Mouse (Mus musculus) lung, embryonic 14.5 days (tissue): Measurements from ENCODE around the gene Abi3bp. TPM values are rescaled to one million over a fixed set of nuclear protein-coding genes. Genes with fewer than 3 reads are reported as not detected.

Source experiments
- ATAC-seq: fragments of 200-750 bp; cut with Nextera tagmentation; 2 replicates; pipeline ENCODE4 v1.8.0; 2017; ENCODE audit warnings: mild to moderate bottlenecking, moderate TSS enrichment, moderate library complexity; ENCODE audit not compliant: insufficient read depth
- DNase-seq: peaks from one replicate; pipeline ENCODE4 v3.0.0-alpha.2; 2015
- H3K27ac ChIP-seq: fragments of 300-500 bp; sonication (generic); 2 replicates; pipeline ENCODE4 v1.5.1; 2014; ENCODE audit warnings: low read depth, mild to moderate bottlenecking, moderate library complexity
- H3K27me3 ChIP-seq: fragments of 300-500 bp; sonication (generic); 2 replicates; pipeline ENCODE4 v1.6.1; 2014; ENCODE audit warnings: low read length, control low read depth; ENCODE audit not compliant: insufficient read depth
- H3K36me3 ChIP-seq: fragments of 300-500 bp; sonication (generic); 2 replicates; pipeline ENCODE4 v1.6.1; 2014; ENCODE audit warnings: control low read depth; ENCODE audit not compliant: insufficient read depth
- H3K4me1 ChIP-seq: fragments of 300-500 bp; sonication (generic); 2 replicates; pipeline ENCODE4 v1.6.1; 2014; ENCODE audit warnings: antibody characterized with exemption, control low read depth; ENCODE audit not compliant: insufficient read depth
- H3K4me2 ChIP-seq: fragments of 300-500 bp; sonication (generic); 2 replicates; pipeline ENCODE4 v1.6.1; 2014; ENCODE audit warnings: mild to moderate bottlenecking
- H3K4me3 ChIP-seq: fragments of 300-500 bp; sonication (generic); 2 replicates; pipeline ENCODE4 v1.5.1; 2014; ENCODE audit warnings: low read depth, low read length
- H3K9ac ChIP-seq: fragments of 300-500 bp; sonication (generic); 2 replicates; pipeline ENCODE4 v1.6.1; 2014
- H3K9me3 ChIP-seq: fragments of 300-500 bp; sonication (generic); 2 replicates; pipeline ENCODE4 v1.6.1; 2016; ENCODE audit warnings: low read depth, low read length, control low read depth
- CTCF ChIP-seq: IDR thresholded peaks from 2 replicates; pipeline ENCODE4 v1.5.1; 2016; ENCODE audit warnings: antibody characterized with exemption, low read depth
- WGBS: fragments of 180-500 bp; shearing (Covaris S2); extraction: QIAGEN DNeasy Blood & Tissue Kit; methylation state at CpG from one replicate; pipeline ENCODE4 v1.1.7; 2014; 5-methylcytosine and 5-hydroxymethylcytosine counted together
- polyA plus RNA-seq: library from polyadenylated mRNA; unstranded; fragments of >200 nt; fragmentation: Nextera tagmentation; extraction: Ambion mirVana; gene quantifications from 2 replicates; pipeline ENCODE4 v1.2.1, GENCODE M21; 2014

The Abi3bp gene
- polyA plus RNA-seq, 1 experiment from 2014 or later, result 18.1 TPM

DNA sequence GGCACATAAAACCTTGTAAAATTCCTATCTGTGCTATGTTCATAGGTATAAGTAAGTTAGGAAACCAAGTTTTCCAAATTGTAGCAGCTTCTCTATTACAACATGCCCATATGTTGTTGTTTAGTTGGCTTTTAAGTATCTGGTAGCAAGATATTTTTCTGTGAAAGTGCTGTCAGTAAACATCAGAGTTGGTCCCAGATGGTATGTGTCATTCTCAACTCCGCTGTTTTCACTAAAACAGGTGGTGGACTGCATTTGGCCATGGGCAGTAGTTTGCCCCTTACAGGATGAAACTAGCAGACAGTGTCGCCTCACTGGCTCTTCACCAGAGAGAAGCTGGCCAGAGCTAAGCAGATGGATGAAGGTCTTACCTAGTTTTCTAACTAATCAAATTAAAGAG is 26.3 kb downstream of the Abi3bp start:
- Histone ChIP-seq H3K27ac (no peak overlapping the region), H3K4me3 (no peak overlapping the region), H3K9ac (no peak overlapping the region), H3K9me3 (no peaks in the 10 kb centered on the region), H3K36me3 (no peaks in the 10 kb centered on the region), H3K4me1 (peaks cover 10% of the 10 kb centered on the region), H3K4me2 (no peak overlapping the region), H3K27me3 (no peaks in the 10 kb centered on the region)
- ATAC-seq (no peak), DNase-seq (peak; percentile 71)
- WGBS, result 61% methylated on average over 2 of the region's 2 CpGs
- no peak for TF ChIP-seq CTCF

DNA sequence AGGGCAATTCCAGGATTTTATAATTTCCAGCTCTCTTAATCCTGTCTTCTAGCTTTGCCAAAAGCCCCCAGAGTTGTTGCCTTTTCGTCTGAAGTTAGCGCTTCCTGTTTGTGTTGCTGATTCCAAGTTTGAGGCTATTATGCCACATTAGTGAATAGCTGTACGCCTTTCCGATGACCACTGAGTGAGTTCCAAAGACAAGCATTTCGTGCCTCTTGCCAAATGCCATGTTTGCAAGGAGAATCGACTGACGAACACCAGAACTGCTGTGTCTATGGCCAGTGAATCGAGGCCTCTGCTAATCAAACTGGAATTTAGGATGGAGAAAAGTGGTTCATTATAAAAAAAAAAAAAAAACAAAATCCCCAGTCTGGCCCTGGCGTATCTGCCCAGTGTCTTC is 40.3 kb downstream of the Abi3bp start:
- no peaks in the 10 kb centered on the region for H3K36me3 ChIP-seq
- no peak overlapping the region for H3K4me3 ChIP-seq
- H3K4me2 ChIP-seq, result no peak overlapping the region
- no peaks in the 10 kb centered on the region for H3K9me3 ChIP-seq
- no peaks in the 10 kb centered on the region for H3K27me3 ChIP-seq
- no peaks in the 10 kb centered on the region for H3K4me1 ChIP-seq
- H3K27ac ChIP-seq, result no peak overlapping the region
- no peak overlapping the region for H3K9ac ChIP-seq
- ATAC-seq (no peak), DNase-seq (peak; percentile 34)
- no peak for TF ChIP-seq CTCF
- 71% methylated on average over 9 of the region's 9 CpGs for WGBS

DNA sequence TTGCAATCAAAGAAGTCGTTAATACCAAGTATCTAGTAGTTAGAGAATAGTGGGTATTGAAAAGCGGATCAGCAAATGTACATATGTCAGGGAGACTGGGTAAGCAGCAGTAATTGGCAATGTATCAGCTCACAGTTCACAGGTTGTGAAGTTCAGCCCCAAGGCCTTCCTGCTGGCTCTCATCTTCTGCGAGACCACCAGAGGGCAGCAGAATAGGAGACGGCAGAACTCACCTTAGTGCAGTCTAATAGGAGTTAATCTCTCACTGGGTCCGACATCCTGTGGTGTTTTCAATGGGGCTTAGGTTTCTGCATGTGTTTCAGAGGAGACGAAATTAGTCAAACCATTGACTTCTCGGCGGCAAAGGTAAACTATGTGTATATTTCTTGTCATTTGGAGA is 46.7 kb downstream of the Abi3bp start:
- ATAC-seq, result no peak
- H3K9ac ChIP-seq, result no peak overlapping the region
- H3K4me2 ChIP-seq, result no peak overlapping the region
- H3K9me3 ChIP-seq, result no peaks in the 10 kb centered on the region
- no peaks in the 10 kb centered on the region for H3K27me3 ChIP-seq
- H3K36me3 ChIP-seq, result no peaks in the 10 kb centered on the region
- WGBS, result 39% methylated on average over 8 of the region's 8 CpGs
- no peaks in the 10 kb centered on the region for H3K4me1 ChIP-seq
- no peak overlapping the region for H3K27ac ChIP-seq
- TF ChIP-seq CTCF, result peak; percentile 56
- no peak overlapping the region for H3K4me3 ChIP-seq
- DNase-seq, result peak; percentile 33

DNA sequence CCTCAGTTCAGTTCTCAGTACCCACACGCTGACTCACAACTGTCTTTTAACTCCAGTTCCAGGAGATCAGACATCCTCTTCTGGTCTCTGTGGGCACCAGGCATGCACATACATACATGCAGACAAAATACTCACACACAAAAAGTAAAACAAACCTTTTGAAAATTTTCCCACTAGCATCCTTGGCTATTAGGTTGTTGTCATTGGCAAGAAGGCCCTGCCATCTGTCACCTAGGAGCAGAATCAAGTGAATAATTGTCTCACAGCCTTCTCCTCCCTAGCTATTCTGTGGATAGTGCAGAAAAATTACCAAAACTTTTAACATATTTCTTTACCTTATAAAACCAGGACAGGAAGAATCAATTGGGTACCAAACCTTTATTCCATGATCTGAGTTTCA is 48.8 kb downstream of the Abi3bp start:
- Histone ChIP-seq H3K4me3 (no peak overlapping the region), H3K4me1 (no peaks in the 10 kb centered on the region), H3K4me2 (no peak overlapping the region), H3K9ac (no peak overlapping the region), H3K9me3 (no peaks in the 10 kb centered on the region), H3K36me3 (no peaks in the 10 kb centered on the region), H3K27ac (no peak overlapping the region), H3K27me3 (no peaks in the 10 kb centered on the region)
- 82% methylated on average over 1 of the region's 1 CpGs for WGBS
- DNase-seq (no peak), ATAC-seq (no peak)
- TF ChIP-seq CTCF, result no peak

DNA sequence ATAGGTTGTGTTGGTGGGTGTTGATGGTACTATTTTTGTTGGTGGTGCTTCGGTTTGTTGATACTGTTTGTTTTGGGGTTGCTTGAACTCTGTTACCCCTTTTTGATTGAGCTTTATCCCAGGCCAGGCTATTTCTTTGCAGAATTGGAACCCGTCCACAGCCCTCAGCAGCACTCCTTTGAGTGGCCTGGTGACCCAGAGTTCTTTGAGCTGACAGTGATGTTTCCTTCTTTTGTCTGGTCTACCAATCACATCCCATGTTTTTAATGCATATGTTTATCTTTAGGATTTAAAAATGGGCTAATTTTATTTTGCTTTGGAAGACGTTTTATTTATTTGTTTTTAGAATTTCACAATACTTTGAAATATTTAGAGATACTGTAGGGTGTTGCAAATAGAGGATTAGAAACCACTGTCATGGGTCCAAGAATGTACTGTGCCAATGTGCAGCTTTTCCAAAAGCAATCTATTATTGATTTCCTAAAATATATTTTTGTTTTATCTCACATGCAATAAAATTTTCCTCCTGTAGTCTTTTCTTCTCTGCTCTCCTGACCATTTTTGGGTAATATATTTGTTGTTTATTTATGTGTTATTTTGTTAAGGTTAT is 50.5 kb downstream of the Abi3bp start:
- no peaks in the 10 kb centered on the region for H3K27me3 ChIP-seq
- H3K4me2 ChIP-seq, result no peak overlapping the region
- DNase-seq (peak; percentile 61), ATAC-seq (peak; percentile 79)
- no peaks in the 10 kb centered on the region for H3K36me3 ChIP-seq
- WGBS, result 40% methylated on average over 3 of the region's 3 CpGs
- H3K9me3 ChIP-seq, result no peaks in the 10 kb centered on the region
- H3K4me1 ChIP-seq, result no peaks in the 10 kb centered on the region
- no peak overlapping the region for H3K4me3 ChIP-seq
- no peak overlapping the region for H3K27ac ChIP-seq
- H3K9ac ChIP-seq, result no peak overlapping the region
- no peak for TF ChIP-seq CTCF

DNA sequence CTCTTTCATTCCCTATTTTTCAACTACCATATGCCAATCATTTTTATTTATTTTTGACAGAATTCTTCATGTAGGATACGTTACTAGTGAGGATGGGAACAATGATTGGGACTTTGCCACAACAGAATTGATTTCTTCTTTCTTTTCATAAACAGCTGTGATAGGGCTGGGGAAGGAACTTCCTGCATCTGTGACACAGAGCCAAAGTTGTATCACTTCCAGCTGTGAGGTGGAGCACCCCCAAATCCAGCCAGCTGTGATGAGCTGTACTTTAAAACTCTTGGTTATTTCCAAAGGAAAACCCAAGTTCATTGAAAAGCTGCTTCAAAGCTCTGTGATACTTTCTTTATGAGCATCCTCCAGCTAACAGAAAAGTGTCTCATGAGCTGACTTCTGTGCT is 101.9 kb downstream of the Abi3bp start:
- Histone ChIP-seq H3K27ac (no peak overlapping the region), H3K9ac (no peak overlapping the region), H3K36me3 (no peaks in the 10 kb centered on the region), H3K9me3 (no peaks in the 10 kb centered on the region), H3K4me3 (no peak overlapping the region), H3K4me1 (no peaks in the 10 kb centered on the region), H3K27me3 (no peaks in the 10 kb centered on the region), H3K4me2 (no peak overlapping the region)
- DNase-seq (no peak), ATAC-seq (no peak)
- TF ChIP-seq CTCF, result no peak
- 74% methylated on average over 1 of the region's 1 CpGs for WGBS

DNA sequence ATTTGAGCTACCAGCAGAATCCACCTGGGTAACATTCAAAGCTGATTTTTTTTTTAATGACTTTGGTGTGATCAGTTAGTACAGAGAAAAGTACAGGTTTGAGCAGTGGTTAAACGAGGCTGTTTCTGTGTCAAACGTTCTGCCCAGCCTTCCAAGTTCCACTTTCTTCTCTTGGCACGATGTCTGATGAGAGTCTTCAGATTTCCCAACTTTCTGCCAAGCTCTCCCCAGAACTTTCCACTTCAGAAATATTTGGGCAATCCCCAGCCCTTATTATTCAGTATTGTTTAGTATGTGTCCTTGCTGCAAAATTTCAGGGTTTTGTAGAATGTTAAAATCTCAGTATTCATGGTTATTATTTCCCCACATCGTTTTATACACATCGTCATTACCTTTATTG is 115.9 kb downstream of the Abi3bp start:
- Histone ChIP-seq H3K4me2 (no peak overlapping the region), H3K4me3 (no peak overlapping the region), H3K36me3 (no peaks in the 10 kb centered on the region), H3K27me3 (no peaks in the 10 kb centered on the region), H3K27ac (no peak overlapping the region), H3K4me1 (no peaks in the 10 kb centered on the region), H3K9ac (no peak overlapping the region), H3K9me3 (no peaks in the 10 kb centered on the region)
- no peak for DNase-seq
- TF ChIP-seq CTCF, result no peak
- ATAC-seq, result no peak
- 81% methylated on average over 5 of the region's 5 CpGs for WGBS

DNA sequence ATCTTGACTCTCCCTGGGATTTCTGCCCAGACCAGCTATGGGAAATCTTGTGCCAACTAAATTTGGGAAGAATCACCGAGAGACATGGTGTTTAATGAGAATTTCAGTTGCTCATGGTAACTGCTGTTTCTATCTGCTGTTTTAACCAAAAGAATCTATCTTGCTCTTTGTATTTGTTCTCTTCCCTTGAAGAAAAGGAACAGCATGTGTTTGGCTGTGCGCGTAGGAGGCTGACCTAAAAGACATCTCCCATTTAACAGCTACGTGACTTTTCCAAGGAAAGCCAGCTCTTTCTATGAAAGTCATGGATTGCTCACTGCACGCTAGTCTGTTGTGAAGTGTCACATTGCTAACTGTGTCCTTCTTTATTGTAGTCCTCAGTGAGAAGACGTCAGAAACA is 117.2 kb downstream of the Abi3bp start:
- no peak overlapping the region for H3K9ac ChIP-seq
- H3K4me1 ChIP-seq, result no peaks in the 10 kb centered on the region
- no peaks in the 10 kb centered on the region for H3K36me3 ChIP-seq
- DNase-seq (no peak), ATAC-seq (no peak)
- 84% methylated on average over 6 of the region's 6 CpGs for WGBS
- no peak overlapping the region for H3K4me3 ChIP-seq
- H3K27ac ChIP-seq, result no peak overlapping the region
- H3K9me3 ChIP-seq, result no peaks in the 10 kb centered on the region
- TF ChIP-seq CTCF, result no peak
- H3K4me2 ChIP-seq, result no peak overlapping the region
- no peaks in the 10 kb centered on the region for H3K27me3 ChIP-seq
